Mouse (Mus musculus) megakaryocyte progenitor cell, adult 5-6 weeks (primary cell): ENCODE data around the gene Pygo2. TPM values are rescaled to one million over a fixed set of nuclear protein-coding genes. Genes with fewer than 3 reads are reported as not detected.
A peak's percentile ranks its signal among the peaks of the same experiment; 100 is the strongest.

Source experiments
- ATAC-seq: replicated peaks from 2 replicates; pipeline ENCODE4 v1.8.0; 2016; ENCODE audit warnings: mild to moderate bottlenecking, moderate TSS enrichment, inconsistent platforms; ENCODE audit not compliant: poor library complexity
- total RNA-seq, 2 experiments: library from RNA; stranded (forward) in 1 of 2; stranded (reverse) in 1 of 2; fragments of 157-497, 149-512 nt in 1 of 2; fragments of 200-1000 nt in 1 of 2; gene quantifications; 2 replicates each; pipeline versions ENCODE4 v1.2.3 to v1.2.4; 2015 to 2017

The Pygo2 gene
- total RNA-seq (2015) (18.9 and 25.2 TPM in 2 replicates), total RNA-seq (2017) (11.8 and 12.8 TPM in 2 replicates)

DNA sequence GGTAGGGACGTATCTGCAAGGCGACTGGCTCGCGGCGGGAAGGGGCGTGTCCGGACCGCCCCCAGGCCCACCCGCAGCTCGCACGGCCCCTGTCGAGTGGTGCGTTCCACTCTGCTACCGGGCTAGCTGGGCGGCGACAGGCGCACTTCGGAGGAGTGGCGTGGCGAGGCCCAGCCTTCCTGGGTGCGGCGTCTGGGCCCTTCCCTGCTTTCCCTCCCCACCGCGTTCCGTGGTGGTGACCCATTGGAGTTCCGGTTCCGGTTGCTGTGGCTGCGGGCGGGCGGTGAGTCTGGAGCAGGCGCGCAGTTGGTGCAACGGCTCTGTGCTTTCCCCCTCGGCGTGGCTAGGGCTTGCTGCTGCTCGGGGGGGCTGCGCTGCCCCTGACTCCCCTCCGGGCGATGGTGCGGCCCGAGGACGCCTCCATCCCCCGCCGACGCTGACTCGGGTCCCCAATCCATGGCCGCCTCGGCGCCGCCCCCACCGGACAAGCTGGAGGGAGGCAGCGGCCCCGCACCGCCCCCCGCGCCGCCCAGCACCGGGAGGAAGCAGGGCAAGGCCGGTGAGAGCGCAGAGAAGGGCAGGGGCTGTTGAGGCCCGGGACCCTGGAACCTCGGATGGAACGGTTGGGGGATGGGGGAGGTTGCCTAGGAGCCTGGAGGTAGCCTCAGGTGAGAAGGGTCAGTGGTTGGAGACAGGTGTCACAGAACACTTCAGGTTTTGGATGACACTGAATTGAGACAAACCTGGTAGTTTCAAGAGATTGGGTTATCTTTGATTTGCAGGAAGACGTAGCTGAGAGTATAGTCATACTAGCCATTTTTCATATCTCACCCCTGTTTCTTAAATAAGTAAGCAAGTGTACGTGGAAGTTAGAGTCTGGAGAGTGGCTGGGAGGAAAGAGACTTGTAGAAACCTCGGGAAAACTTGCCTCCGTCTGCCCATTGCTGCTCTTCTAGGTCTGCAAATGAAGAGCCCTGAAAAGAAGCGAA lies at the start of gene Pygo2:
Pygo2 (plus strand) TSS at position 44 of the 989 bp plus-strand sequence.
- peak; percentile 95 for ATAC-seq

DNA sequence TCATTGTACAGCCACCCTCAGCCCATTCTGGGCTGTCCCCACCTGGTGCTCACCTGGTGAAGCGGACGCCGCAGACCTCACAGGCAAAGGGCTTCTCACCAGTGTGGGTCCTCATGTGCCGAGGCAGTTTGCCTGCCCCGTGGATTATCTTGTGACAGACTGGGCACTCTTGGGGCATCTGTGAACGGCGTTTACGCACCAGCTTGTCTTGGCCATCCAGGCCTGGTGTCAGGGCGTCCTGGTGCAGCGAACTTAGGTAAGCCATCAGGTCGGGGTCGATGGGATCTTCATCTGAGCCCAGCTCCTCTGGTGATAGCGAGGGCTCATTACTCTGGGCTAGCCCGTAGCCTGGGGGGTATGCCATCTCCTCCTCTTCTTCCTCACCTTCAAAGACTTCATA lies 49.7 kb upstream of the Pygo2 start:
- ATAC-seq = no peak

DNA sequence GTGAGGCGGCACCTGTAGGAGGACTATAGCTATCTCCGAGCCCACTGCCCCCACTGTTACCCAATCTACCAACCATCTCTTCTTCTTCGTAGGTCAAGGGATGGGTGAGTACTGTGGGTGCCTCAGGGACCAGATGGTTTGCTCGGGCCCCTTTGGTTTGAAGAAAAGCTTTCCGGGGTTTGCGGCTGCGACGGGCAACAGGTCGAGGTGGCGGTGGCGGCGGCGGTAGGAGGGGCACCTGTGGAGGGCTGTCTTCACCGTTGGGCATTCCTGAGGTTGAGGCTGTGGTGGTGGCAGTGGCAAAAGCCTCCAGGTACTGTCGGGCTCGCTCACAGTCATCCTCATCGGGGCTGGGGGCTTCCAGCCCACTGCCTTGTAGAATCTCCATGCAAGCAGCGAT lies 49.3 kb upstream of the Pygo2 start:
- no peak for ATAC-seq

DNA sequence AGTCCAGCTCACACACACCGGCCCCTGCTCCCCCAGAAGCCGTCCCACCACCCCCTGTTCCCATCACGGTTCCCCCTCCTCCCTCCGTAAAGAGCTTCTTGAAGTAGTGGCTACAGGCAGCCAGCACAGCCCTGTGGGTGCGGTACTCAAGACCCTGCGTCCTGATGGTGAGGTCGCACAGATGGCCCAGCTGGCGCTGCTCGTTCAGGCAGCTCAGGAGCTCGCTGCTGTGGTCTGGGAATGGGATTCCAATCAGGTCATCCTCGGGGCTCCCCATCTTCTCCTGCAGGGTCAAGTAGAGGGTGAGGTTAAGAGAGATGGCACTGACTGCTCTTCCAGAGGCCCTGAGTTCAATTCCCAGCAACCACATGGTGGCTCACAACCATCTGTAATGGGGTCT lies 48.8 kb upstream of the Pygo2 start:
- ATAC-seq = no peak

DNA sequence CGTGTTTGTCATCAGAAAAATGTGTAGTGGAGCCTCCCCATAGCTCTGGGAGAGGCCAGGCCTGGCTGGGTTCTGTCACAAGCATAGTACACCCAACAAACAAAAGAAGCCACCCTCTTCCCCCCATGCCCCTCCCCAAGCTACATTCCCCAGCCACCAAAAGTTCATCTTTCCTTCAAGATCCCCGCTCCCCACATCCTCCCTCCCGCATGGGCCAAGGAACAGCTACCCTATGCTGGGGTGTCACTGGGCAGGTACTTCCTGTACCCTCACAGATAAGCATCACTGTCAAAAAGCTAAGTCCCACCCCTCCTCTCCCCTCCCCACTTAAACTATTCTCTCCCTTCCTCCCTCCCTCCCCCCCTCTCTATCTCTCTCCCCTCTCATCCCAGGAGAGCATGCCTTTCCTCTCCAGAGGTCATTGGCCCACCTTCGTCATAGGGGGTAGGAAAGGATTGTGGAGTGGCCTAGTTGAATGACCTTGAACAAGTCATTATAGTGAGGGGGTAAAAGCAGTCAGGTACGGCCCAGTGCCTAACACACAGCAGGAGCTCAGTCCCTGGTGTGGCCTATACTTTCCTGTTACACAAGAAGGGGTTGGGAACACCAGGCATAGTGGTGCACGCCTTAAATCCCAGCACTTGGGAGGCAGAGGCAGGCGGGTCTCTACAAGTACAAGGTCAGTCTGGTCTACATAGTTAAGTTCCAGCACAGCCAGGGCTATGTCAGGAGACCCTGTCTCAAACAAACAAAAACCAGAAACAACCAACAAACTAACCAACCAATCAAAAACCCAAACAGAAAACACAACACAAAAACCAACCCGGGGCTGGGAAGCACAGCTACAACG lies 47.8 kb upstream of the Pygo2 start:
- ATAC-seq = no peak

DNA sequence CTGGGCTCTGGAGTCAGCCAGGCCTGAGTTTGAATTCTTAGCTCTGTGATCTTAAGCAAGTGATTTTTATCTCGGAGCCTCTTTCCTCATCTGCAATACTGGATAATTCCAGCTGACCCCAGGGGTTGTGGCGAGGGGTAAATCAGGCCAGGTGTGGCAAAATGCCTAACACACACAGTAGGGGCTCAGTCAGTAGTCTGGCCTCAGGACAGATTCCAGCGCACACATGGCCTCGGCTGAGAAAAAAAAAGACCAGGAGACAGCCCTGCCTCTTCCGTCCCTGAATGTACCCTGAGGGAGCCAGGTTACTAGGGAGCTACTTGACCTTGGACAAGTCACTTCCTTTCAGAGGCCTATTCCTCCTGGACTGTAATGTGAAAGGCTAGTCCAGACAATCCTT lies 47.1 kb upstream of the Pygo2 start:
- no peak for ATAC-seq

DNA sequence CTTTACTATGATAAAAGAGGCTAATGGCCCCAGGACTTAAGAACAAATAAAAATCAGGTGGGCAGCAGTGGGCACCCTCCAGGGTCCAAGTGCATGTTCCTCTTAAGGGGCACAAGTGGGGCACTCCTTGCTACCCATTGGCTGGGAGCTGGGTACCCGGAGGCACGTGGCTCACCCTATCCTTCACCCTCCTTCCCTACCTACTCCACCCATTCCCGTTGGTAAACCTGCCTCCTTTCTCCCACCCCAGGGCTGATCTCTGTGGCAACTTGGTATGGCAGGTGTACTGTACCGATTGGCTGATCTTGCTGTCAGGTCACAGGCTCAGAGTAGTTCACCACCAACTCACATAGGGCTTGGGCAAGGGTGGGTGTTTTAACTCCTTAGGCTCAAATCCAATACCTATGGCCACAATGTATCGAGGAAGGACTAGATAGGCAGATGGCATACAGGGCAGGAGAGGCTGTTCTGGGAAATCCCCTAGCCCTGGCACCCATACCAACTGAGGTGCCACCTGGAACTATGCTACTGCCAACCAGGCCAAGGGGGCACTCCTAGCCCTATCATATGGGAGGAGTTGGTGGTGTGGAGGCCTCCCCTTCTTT lies 46.3 kb upstream of the Pygo2 start:
- no peak for ATAC-seq

DNA sequence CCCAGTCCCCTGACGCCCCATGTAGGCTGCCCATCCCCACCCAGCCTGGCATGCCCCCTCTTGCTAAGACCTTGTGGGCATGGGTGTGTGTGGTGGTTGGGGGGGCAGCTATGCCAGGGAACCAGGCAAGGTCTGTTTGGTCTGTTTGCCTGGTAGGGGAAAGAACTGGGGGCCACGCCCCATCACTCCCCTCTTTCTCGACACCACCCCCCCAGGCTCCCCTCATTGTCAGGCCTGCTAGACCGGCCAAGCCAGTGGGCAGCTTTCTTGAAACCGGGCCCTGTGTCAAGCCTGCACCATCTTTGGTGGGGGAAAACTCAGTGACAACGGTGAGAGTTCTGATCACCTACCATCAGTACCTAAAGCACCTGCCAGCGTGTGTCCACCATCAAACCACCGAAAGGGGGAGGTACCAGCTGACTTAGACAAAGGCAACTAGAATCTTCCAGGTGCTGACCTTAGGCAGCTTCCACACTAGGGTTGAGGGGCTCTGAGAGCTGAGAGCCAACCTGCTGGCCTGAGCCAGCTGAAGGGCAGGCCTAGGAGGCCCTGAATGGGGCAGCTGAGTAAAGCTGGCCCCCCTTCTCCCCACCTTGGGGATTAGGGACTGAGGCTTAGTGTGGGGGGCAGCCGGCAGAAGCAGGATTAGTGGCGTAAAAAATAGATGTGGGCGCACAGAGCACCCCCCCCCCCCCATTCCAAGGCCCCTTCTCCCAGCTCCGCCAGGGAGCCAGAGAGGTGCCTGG lies 45.5 kb upstream of the Pygo2 start:
- ATAC-seq = no peak

DNA sequence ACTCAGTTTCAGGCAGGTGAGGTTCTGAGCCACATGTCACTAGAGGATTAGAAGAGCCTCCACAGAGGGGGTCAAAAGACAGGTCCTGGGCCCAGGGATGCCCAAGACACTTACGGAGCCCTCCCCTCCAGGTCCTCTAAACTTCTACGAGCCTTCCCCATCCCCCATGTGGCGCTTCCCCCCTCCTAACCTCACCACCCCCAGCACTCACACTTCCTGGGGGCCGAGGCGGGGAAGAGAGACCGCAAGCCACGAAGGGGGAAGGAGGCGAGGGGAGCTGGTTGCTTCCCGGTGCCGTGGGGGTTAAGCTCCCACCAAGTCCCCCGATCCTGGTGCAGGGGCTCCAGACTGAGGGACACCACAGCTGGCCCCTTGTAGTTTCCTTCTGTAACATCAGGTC lies 44.6 kb upstream of the Pygo2 start:
- ATAC-seq = no peak

DNA sequence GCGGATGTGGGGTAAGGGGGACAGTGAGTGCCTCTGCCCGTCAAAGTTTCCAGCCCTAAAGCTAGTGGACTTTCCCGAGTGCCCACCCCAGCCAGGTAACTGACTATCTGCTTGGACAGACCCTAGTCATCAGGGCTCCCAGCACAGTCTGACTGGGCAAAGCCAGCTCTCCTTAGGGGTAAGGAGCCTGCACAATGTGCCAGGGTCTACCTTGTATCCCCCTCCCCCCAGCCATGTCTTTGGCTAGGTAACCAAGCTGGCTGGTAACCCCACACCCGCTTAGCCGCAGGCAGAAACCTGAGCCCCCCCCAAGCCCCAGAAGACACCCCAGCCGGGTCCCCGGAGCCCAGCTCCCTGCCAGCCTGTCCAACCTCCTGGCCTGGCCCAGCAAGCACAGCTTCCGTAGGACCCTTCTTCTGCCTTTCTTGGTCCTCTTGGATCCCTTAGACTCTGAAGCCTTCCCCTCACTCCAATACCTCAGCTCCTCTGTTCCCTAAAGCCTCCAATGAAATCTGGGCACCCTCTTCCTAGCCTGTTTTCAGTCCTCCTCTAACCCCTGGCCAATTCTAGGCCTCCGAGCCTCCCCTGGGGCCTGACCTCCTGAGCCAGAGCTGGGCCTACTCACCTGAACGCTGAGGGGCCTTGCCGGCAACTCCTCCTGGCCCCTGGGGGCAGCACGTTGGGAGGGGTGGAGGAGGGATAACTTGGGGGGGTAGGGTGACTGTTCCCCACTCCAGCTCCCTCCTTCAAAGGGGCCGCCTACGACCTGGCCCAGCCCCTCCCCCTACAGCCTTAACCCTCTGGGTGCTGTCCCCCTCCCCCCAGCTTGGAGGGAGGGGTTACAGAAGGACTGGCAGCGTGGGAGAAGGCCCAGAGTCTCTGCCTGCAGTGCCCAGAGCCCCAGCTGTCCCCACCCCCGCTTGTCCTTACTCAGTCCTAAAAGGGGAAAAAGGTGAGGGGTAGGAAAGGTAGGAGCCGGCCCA lies 43.3 kb upstream of the Pygo2 start:
- no peak for ATAC-seq

DNA sequence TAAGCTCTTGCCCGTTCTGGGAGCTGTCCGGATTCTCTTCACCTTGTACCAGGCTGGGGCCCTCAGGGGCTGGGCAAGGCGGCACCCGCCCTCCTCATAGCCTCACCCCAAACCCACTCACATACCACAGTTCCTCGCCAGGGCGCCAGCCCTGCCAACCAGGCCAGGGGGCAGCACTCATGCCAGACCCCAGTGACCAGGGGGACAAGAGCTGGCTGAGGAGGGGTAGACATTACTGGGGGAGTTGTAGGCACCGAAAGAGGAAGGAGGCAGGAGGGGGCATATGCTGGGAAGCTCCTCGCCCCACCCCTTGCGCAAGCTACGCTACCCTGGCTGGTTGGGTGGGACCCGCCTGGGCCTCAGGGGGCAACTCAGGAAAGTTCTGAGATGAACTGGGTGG lies 42.4 kb upstream of the Pygo2 start:
- peak; percentile 29 for ATAC-seq

DNA sequence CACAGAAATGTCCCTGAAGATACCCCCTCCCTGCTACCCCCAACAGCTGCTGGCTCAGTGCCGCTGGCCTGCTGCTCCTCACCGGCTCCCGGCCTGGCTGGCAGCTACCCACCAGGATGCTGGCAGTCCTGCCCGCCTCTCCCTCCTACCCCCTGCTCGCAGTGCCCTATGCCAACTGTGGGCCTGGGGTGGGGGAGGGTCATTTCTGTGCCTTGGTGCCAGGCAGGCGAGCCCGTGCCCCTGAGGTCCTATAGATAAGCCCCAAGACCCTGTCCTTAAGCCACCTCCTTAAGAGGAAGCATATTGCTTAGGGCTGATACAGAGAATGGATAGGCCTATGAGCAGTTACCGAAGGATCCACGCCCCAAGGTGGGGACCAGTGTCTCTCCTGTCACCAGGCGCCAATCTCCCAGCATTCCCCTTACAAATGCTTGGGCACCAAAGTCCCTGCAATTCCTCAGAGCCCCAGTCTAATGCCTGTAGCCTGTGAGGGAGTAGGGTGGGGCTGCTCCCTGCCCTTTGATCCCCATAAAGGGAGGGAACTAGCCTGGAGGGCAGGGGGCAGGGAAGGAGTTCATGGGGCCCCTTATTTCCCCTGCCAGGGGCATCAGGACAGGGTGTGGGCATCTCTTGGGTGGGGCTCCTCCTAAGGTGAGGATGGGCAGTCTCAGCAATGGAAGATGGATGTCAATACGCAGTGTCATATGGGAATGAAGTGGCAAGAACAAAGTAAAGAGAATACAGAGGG lies 41.7 kb upstream of the Pygo2 start:
- peak; percentile 56 for ATAC-seq

DNA sequence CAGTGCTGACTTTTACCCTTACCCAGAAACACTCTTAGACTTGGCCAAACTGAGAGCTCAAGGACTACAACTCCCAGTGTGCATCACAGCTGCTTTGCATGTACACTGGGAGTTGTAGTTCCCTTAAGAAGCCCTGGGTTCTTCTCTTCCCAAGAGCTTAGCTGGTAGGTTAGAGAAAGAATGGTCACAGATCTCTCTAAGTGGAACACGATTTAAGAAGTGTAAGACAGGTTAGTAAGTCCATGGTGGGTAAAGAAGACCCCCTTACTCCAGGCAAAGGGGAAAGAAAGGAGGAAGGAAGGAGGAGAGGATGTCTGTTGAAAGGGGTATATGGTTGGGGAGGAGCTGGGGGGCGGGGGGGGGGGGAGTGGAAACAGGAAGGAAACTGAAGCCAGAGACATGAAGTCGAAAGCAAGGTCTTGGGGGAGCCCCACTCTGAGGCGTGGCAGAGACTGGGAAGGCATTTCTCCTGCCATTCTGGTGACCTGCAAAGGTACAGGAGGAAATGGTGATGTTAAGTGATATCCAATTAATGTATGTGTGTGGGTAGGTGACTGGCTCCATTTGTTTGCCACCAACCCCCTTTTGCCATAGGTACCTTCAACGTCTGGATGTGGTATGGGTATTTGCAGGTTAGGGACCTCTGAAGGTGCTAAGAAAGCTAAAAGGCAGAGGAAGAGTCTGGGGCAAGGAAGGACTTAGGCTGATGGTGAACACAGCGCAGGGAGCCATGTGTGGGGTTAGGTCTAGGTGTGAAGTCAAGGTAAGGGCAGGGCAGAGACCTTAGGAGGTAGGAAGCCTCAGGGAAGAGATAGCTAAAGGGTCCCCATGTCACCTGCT lies 40.9 kb upstream of the Pygo2 start:
- ATAC-seq = peak; percentile 20; the same call in 1 of the 2 replicates

DNA sequence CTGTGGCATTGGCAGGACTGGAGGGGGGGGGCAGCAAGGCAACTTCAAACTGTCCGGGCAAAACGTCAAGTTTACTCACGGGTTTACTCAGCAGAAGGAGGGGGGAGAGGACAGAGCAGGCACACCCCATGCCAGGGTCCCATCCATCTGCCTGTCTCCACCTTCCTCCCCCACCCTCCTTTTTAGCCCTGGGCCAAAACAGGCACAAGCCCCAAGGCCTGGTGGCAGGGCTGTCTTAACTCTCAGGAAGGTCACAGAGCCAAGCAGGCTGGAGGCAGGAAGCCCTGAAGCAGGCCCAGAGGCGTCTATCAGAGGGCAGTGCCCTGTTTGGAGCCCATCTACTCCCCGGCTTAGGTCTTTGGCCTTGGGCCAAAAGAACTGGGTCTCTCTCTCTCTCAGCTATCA lies 39.9 kb upstream of the Pygo2 start:
- ATAC-seq = no peak

DNA sequence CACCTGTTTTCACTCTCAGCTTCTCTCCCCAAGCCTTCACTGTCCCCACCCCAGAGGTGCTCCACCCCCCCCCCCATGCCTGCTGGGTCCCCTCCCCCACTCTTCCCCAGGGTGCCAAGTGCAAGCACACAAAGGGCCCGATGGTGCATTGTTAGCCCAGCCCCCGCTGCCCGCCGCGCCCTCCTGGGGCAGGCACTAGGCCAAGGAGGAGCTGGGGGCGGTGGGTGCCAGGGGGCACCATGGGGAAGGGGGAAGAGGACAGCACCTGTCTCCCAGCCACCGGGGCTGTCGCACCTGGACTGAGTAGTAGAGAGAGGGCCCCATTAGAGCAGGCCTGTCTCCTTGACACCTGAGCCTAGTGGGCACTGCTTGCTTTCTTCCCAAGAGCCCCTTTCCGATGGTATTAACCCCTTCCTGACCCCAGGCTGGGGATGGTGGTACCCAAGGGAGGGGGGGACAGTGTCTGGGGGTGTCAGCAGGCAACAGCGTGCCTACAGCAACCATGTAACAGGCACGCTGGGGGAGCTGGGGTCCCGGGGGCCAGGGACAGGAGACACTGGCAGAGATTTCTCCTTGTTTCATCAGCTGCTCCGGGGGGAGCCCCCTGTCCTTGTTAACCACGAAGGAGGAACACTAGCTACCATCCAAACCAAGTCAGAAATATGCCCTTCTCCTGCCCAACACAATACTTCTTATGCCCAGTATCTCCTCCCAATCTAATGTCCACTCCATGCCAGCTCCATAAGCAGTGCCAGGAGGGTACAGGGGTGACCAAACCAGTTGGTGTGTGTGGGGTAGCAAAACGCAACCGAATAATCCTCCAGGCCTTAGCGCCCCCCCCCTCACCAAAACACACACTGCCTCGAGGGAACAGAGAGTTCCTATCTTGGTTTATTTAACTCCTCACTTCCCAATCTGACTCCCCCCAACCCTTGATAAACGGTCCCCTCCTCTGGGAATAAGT lies 39.0 kb upstream of the Pygo2 start:
- no peak for ATAC-seq

DNA sequence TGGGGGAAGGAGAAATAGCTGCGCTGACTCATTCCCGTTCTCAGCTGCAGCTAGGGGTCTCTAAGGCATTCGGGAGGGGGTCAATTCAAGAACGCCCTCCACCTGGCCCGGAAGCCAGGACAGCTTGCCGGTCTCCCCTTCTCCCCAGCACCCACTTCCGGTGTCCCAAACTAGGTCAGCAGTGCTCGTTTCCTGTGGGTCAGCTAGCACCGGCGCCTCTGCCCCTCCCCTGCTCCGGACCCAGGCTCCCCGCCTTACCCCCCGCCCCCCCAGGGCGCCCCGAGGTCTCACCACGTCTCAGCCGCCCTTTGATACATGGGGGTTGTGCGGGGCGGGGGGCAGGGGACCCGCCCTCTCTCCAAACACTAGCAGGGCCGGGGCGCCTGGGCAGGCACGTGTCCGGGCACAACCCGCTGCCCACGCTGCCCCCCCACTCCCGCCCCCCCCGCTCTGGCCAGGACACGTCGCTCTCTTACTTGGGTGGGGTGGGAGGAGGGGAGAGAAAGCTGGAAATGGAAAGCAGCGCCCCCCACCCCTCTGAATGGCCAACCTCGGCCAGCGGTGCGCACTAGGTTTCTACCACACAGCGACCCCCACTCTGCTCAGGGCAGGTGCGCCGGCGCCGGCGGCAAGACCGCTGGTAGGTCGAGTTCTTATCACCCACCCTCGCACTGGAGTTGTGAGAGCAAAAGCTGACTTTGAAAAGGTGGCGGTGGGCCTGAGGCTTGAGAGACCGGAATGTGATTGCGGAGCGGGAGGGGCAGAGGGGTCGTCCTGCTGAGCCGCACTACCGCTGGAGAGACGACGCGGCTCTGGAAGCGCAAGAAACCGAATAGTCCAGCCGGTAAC lies 38.1 kb upstream of the Pygo2 start:
- no peak for ATAC-seq
